Mouse (Mus musculus): ENCODE measurements around the gene Manba.
A peak's percentile ranks its signal among the peaks of the same experiment; 100 is the strongest.

The Manba gene

GRCm38 (mm10) chr3:135581606-135582117, 96.3 kb downstream of the Manba start:
- DNase-seq (ENCODE audit: low read depth, low spot score): peak; percentile 30

- no peak for DNase-seq (ENCODE audit: low read depth, low spot score)
Measured at GRCm38 (mm10) chr3:135582246-135582645, 96.8 kb downstream of the Manba start.

GRCm38 (mm10) chr3:135585482-135585881, 100.1 kb downstream of the Manba start:
- DNase-seq (ENCODE audit: low read depth, low spot score): no peak

GRCm38 (mm10) chr3:135586060-135586459, 100.6 kb downstream of the Manba start:
- no peak for DNase-seq (ENCODE audit: low read depth, low spot score)

- no peak for DNase-seq (ENCODE audit: low read depth, low spot score)
Measured at GRCm38 (mm10) chr3:135586471-135586880, 101.1 kb downstream of the Manba start.

GRCm38 (mm10) chr3:135590471-135590870, 105.1 kb downstream of the Manba start:
- no peak for DNase-seq (ENCODE audit: low read depth, low spot score)

- DNase-seq (ENCODE audit: low read depth, low spot score): no peak
Measured at GRCm38 (mm10) chr3:135591376-135591775, 106.0 kb downstream of the Manba start.

- DNase-seq (ENCODE audit: low read depth, low spot score): no peak
Measured at GRCm38 (mm10) chr3:135592011-135592410, 106.6 kb downstream of the Manba start.

- DNase-seq (ENCODE audit: low read depth, low spot score): peak; percentile 78
Measured at GRCm38 (mm10) chr3:135594238-135594917, 109.0 kb downstream of the Manba start.

- no peak for DNase-seq (ENCODE audit: low read depth, low spot score)
Measured at GRCm38 (mm10) chr3:135597014-135597413, 111.6 kb downstream of the Manba start.

- DNase-seq (ENCODE audit: low read depth, low spot score): no peak
Measured at GRCm38 (mm10) chr3:135598355-135598754, 112.9 kb downstream of the Manba start.

GRCm38 (mm10) chr3:135602731-135603130, 117.3 kb downstream of the Manba start:
- DNase-seq (ENCODE audit: low read depth, low spot score): no peak

- DNase-seq (ENCODE audit: low read depth, low spot score): no peak
Measured at GRCm38 (mm10) chr3:135604626-135605417, 119.4 kb downstream of the Manba start.

GRCm38 (mm10) chr3:135605474-135605873, 120.1 kb downstream of the Manba start:
- DNase-seq (ENCODE audit: low read depth, low spot score): no peak

- DNase-seq (ENCODE audit: low read depth, low spot score): no peak
Measured at GRCm38 (mm10) chr3:135606592-135606991, 121.2 kb downstream of the Manba start.

GRCm38 (mm10) chr3:135607021-135607420, 121.6 kb downstream of the Manba start:
- DNase-seq (ENCODE audit: low read depth, low spot score): peak; percentile 47

- peak; percentile 88 for DNase-seq (ENCODE audit: low read depth, low spot score)
Measured at GRCm38 (mm10) chr3:135607660-135608473, 122.5 kb downstream of the Manba start.

- no peak for DNase-seq (ENCODE audit: low read depth, low spot score)
Measured at GRCm38 (mm10) chr3:135610221-135610620, 124.8 kb downstream of the Manba start.

GRCm38 (mm10) chr3:135614376-135614775, 129.0 kb downstream of the Manba start:
- DNase-seq (ENCODE audit: low read depth, low spot score): no peak

- no peak for DNase-seq (ENCODE audit: low read depth, low spot score)
Measured at GRCm38 (mm10) chr3:135616730-135617129, 131.3 kb downstream of the Manba start.
